Mouse (Mus musculus) liver, embryonic 14.5 days (tissue): ENCODE data around the gene Myh9. TPM values are rescaled to one million over a fixed set of nuclear protein-coding genes. Genes with fewer than 3 reads are reported as not detected.

Experiments
- ATAC-seq: fragments of 200-750 bp; cut with Nextera tagmentation; 2 replicates; pipeline ENCODE4 v1.8.0; 2017; ENCODE audit warnings: moderate number of reproducible peaks, mild to moderate bottlenecking, moderate library complexity; ENCODE audit not compliant: insufficient read depth
- DNase-seq, 3 experiments: peaks; one replicate each; pipeline ENCODE4 v3.0.0-alpha.2; 2012 to 2013; ENCODE audit warnings: low read depth in 3 of 3, low spot score in 3 of 3
- H3K27ac ChIP-seq: fragments of 300-500 bp; sonication (generic); 2 replicates; pipeline ENCODE4 v1.5.1; 2014; ENCODE audit warnings: moderate library complexity, mild to moderate bottlenecking, control low read depth, inconsistent platforms
- H3K27me3 ChIP-seq: fragments of 300-500 bp; sonication (generic); 2 replicates; pipeline ENCODE4 v1.6.1; 2014; ENCODE audit warnings: mild to moderate bottlenecking, low read length, moderate library complexity; ENCODE audit not compliant: control insufficient read depth, insufficient read depth
- H3K36me3 ChIP-seq: fragments of 300-500 bp; sonication (generic); replicated peaks from 2 replicates; pipeline ENCODE4 v1.6.1; 2014; ENCODE audit warnings: low read depth; ENCODE audit not compliant: control insufficient read depth, insufficient read depth
- H3K4me1 ChIP-seq, 2 experiments: fragments of 200-500 bp in 1 of 2; fragments of 300-500 bp in 1 of 2; sonication (generic) in 1 of 2; replicated peaks; 2 replicates each; pipeline ENCODE4 v1.6.1; 2012 to 2014; ENCODE audit warnings: antibody characterized with exemption in 1 of 2, inconsistent platforms in 1 of 2, low read length in 1 of 2; ENCODE audit not compliant: control insufficient read depth in 2 of 2, insufficient read depth in 2 of 2
- H3K4me2 ChIP-seq: fragments of 300-500 bp; sonication (generic); 2 replicates; pipeline ENCODE4 v1.6.1; 2014; ENCODE audit warnings: low read depth, mild to moderate bottlenecking, control low read depth, moderate library complexity
- H3K4me3 ChIP-seq, 2 experiments: fragments of 200-500 bp in 1 of 2; fragments of 300-500 bp in 1 of 2; sonication (generic) in 1 of 2; 2 replicates each; pipeline ENCODE4 v1.5.1; 2012 to 2014; ENCODE audit warnings: low read depth in 2 of 2, low read length in 2 of 2, mild to moderate bottlenecking in 2 of 2, control low read depth in 1 of 2, inconsistent platforms in 1 of 2, moderate library complexity in 1 of 2; ENCODE audit not compliant: insufficient read depth in 1 of 2
- H3K9ac ChIP-seq: fragments of 300-500 bp; sonication (generic); replicated peaks from 2 replicates; pipeline ENCODE4 v1.6.1; 2014; ENCODE audit warnings: mild to moderate bottlenecking, control low read depth, moderate library complexity
- H3K9me3 ChIP-seq: fragments of 300-500 bp; sonication (generic); 2 replicates; pipeline ENCODE4 v1.6.1; 2016; ENCODE audit warnings: low read length, mixed read lengths; ENCODE audit not compliant: control insufficient read depth
- CTCF ChIP-seq: IDR thresholded peaks from 2 replicates; pipeline ENCODE4 v1.5.1; 2016; ENCODE audit warnings: antibody characterized with exemption, low read depth, control low read depth
- EP300 ChIP-seq: IDR thresholded peaks from 2 replicates; pipeline ENCODE4 v1.6.1; 2016; ENCODE audit warnings: antibody characterized with exemption, low read depth
- WGBS: fragments of 180-500 bp; shearing (Covaris S2); extraction: QIAGEN DNeasy Blood & Tissue Kit; methylation state at CpG from one replicate; pipeline ENCODE4 v1.1.7; 2014; ENCODE audit not compliant: insufficient replicate concordance; 5-methylcytosine and 5-hydroxymethylcytosine counted together
- polyA plus RNA-seq, 2 experiments: library from polyadenylated mRNA; depleted of rRNA in 1 of 2; stranded (reverse) in 1 of 2; unstranded in 1 of 2; fragments of >200 nt; fragmentation: Nextera tagmentation in 1 of 2; extraction: Ambion mirVana in 1 of 2; gene quantifications; 2 replicates each; pipeline versions ENCODE4 v1.2.1 to v1.2.3; 2012 to 2014

Gene Myh9
- polyA plus RNA-seq, 2 experiments = 21.3 to 21.9 TPM

DNA sequence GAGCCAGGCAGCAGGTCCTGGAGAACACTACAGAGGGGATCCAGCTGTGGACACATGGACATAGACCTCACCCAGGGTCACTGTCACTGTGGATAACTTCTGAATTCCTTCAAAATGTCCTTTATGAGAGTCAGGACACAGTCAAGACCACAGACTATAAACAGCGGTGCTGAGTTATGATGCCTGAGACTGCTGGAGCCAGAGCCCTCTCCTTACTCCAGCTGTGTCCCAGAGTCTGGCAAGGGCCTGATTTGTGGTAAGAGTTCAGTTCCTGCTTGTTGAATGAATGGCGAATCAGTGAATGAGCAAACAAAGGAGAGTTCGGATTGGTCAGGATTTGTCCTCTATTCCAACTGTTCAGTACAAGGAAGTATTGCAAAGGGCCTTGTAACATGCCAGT is 34.7 kb upstream of the Myh9 start:
- no peaks in the 10 kb centered on the region for H3K9me3 ChIP-seq
- DNase-seq (no peak), ATAC-seq (no peak)

GRCm38 (mm10) chr15:77875953-77876352 is 34.0 kb upstream of the Myh9 start:
- H3K27ac ChIP-seq = no peak overlapping the region
- 79% methylated on average over 6 of the region's 6 CpGs for WGBS
- H3K9me3 ChIP-seq = no peaks in the 10 kb centered on the region
- no peak overlapping the region for H3K4me2 ChIP-seq
- no peak overlapping the region for H3K9ac ChIP-seq
- H3K36me3 ChIP-seq = no peaks in the 10 kb centered on the region
- H3K27me3 ChIP-seq = no peaks in the 10 kb centered on the region
- DNase-seq (no peak), ATAC-seq (no peak)
- peaks cover 0 to 11% of the 10 kb centered on the region in 2 experiments; a peak in 2 of 4 replicates for H3K4me1 ChIP-seq
- no peak for TF ChIP-seq CTCF
- TF ChIP-seq EP300 = no peak
- no peak overlapping the region for H3K4me3 ChIP-seq

More for the DNA sequence above, 34.7 kb upstream of the Myh9 start:
- Histone ChIP-seq H3K27me3 (no peaks in the 10 kb centered on the region), H3K36me3 (no peaks in the 10 kb centered on the region), H3K4me1 (peaks cover 5 to 17% of the 10 kb centered on the region in 2 experiments), H3K27ac (no peak overlapping the region), H3K4me2 (no peak overlapping the region), H3K9ac (no peak overlapping the region), H3K4me3 (no peak overlapping the region)
- 62% methylated on average over 3 of the region's 3 CpGs for WGBS
- TF ChIP-seq CTCF = no peak

GRCm38 (mm10) chr15:77874807-77875206 is 32.8 kb upstream of the Myh9 start:
- ATAC-seq (no peak), DNase-seq (no peak)
- Histone ChIP-seq H3K4me2 (no peak overlapping the region), H3K4me1 (peaks cover 0 to 11% of the 10 kb centered on the region in 2 experiments; a peak in 2 of 4 replicates), H3K27me3 (no peaks in the 10 kb centered on the region), H3K4me3 (no peak overlapping the region), H3K9ac (no peak overlapping the region), H3K9me3 (no peaks in the 10 kb centered on the region), H3K27ac (no peak overlapping the region), H3K36me3 (no peaks in the 10 kb centered on the region)
- no peak for TF ChIP-seq CTCF
- no peak for TF ChIP-seq EP300
- WGBS = 69% methylated on average over 9 of the region's 9 CpGs

GRCm38 (mm10) chr15:77874310-77874709 is 32.3 kb upstream of the Myh9 start:
- DNase-seq (no peak), ATAC-seq (no peak)
- Histone ChIP-seq H3K27ac (no peak overlapping the region), H3K4me3 (no peak overlapping the region), H3K4me1 (peaks cover 0 to 11% of the 10 kb centered on the region in 2 experiments; a peak in 2 of 4 replicates), H3K36me3 (no peaks in the 10 kb centered on the region), H3K27me3 (no peaks in the 10 kb centered on the region), H3K9me3 (no peaks in the 10 kb centered on the region), H3K9ac (no peak overlapping the region), H3K4me2 (no peak overlapping the region)
- no peak for TF ChIP-seq CTCF
- TF ChIP-seq EP300 = no peak
- WGBS = 36% methylated on average over 4 of the region's 4 CpGs

DNA sequence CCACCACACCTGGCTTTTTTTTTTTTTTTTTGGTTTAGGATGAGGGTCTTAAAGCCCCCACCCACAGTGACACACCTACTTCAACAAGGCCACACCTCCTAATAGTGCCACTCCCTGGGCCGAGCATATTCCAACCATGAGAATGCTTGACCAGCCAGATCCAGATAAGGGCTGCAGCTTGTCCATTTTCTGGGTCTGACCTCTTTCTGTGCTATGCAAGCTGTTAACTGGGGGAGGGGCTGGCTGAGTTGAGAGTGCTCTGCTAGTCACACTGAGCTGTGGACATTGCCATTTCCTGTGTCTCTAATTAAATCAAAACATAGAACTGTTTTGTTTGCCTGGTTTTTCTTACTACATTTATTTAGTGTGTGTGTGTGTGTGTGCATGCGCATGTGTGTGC is 31.6 kb upstream of the Myh9 start:
- Histone ChIP-seq H3K9ac (no peak overlapping the region), H3K4me2 (no peak overlapping the region), H3K4me1 (peaks cover 0 to 11% of the 10 kb centered on the region in 2 experiments; a peak in 2 of 4 replicates), H3K4me3 (no peak overlapping the region), H3K36me3 (no peaks in the 10 kb centered on the region), H3K9me3 (no peaks in the 10 kb centered on the region), H3K27ac (no peak overlapping the region), H3K27me3 (no peaks in the 10 kb centered on the region)
- DNase-seq = no peak
- TF ChIP-seq EP300 = no peak
- TF ChIP-seq CTCF = no peak
- 71% methylated on average over 2 of the region's 2 CpGs for WGBS
- ATAC-seq = no peak
